Mouse (Mus musculus) limb, embryonic 13.5 days (tissue): ENCODE measurements at regions not wholly inside any gene's neighbourhood (a gene's known extent, or its start where the extent isn't known, plus 50 kb on each side); places are given as distances from the start of the nearest gene placed in this dataset.

ENCODE experiments used
- ATAC-seq: fragments of 200-750 bp; cut with Nextera tagmentation; 2 replicates; pipeline ENCODE4 v1.8.0; 2017; ENCODE audit warnings: low read depth, moderate number of reproducible peaks, moderate TSS enrichment; ENCODE audit not compliant: low FRiP score
- H3K27ac ChIP-seq: fragments of 300-500 bp; sonication (generic); 2 replicates; pipeline ENCODE4 v1.5.1; 2015; ENCODE audit warnings: inconsistent platforms, mild to moderate bottlenecking, moderate library complexity
- H3K27me3 ChIP-seq: fragments of 300-500 bp; sonication (generic); 2 replicates; pipeline ENCODE4 v1.6.1; 2015; ENCODE audit warnings: mild to moderate bottlenecking, inconsistent platforms
- H3K36me3 ChIP-seq: fragments of 300-500 bp; sonication (generic); 2 replicates; pipeline ENCODE4 v1.6.1; 2015; ENCODE audit warnings: inconsistent platforms, mild to moderate bottlenecking, moderate library complexity
- H3K4me1 ChIP-seq: fragments of 300-500 bp; sonication (generic); 2 replicates; pipeline ENCODE4 v1.6.1; 2015; ENCODE audit warnings: inconsistent platforms
- H3K4me2 ChIP-seq: fragments of 300-500 bp; sonication (generic); replicated peaks from 2 replicates; pipeline ENCODE4 v1.6.1; 2015; ENCODE audit warnings: inconsistent platforms, mild to moderate bottlenecking, moderate library complexity
- H3K4me3 ChIP-seq: fragments of 300-500 bp; sonication (generic); 2 replicates; pipeline ENCODE4 v1.5.1; 2015; ENCODE audit warnings: moderate library complexity, mild to moderate bottlenecking, inconsistent platforms
- H3K9ac ChIP-seq: fragments of 300-500 bp; sonication (generic); 2 replicates; pipeline ENCODE4 v1.6.1; 2015; ENCODE audit warnings: mild to moderate bottlenecking, inconsistent platforms
- H3K9me3 ChIP-seq: fragments of 300-500 bp; sonication (generic); 2 replicates; pipeline ENCODE4 v1.6.1; 2016; ENCODE audit warnings: inconsistent platforms
- WGBS: fragments of 180-500 bp; shearing (Covaris S2); methylation state at CpG from one replicate; pipeline ENCODE4 v1.1.7; 2015; 5-methylcytosine and 5-hydroxymethylcytosine counted together

- no peaks in the 10 kb centered on the region for H3K9me3 ChIP-seq
- ATAC-seq: no peak
- no peaks in the 10 kb centered on the region for H3K36me3 ChIP-seq
- H3K4me1 ChIP-seq: peaks cover 3% of the 10 kb centered on the region; the same call in 1 of the 2 replicates
- H3K9ac ChIP-seq: no peak overlapping the region
- H3K27me3 ChIP-seq: no peaks in the 10 kb centered on the region; the same call in 1 of the 2 replicates
- no peak overlapping the region for H3K4me2 ChIP-seq
- no peak overlapping the region for H3K4me3 ChIP-seq
- 77% methylated on average over 6 of the region's 6 CpGs for WGBS
- no peak overlapping the region for H3K27ac ChIP-seq
Measured at GRCm38 (mm10) chr19:52878812-52879502, 161.1 kb downstream of the Xpnpep1 start.

GRCm38 (mm10) chr19:52866635-52867034 lies 173.4 kb downstream of the Xpnpep1 start:
- 83% methylated on average over 1 of the region's 1 CpGs for WGBS
- no peak overlapping the region for H3K4me3 ChIP-seq
- H3K9ac ChIP-seq: no peak overlapping the region
- H3K27ac ChIP-seq: no peak overlapping the region
- H3K27me3 ChIP-seq: no peaks in the 10 kb centered on the region
- no peak overlapping the region for H3K4me2 ChIP-seq
- no peaks in the 10 kb centered on the region for H3K9me3 ChIP-seq
- H3K36me3 ChIP-seq: no peaks in the 10 kb centered on the region
- H3K4me1 ChIP-seq: peaks cover 5% of the 10 kb centered on the region
- no peak for ATAC-seq

GRCm38 (mm10) chr19:52861576-52861975 lies 178.4 kb downstream of the Xpnpep1 start:
- WGBS: 19% methylated on average over 9 of the region's 9 CpGs
- no peak overlapping the region for H3K9ac ChIP-seq
- no peaks in the 10 kb centered on the region for H3K36me3 ChIP-seq
- H3K9me3 ChIP-seq: no peaks in the 10 kb centered on the region
- no peaks in the 10 kb centered on the region for H3K27me3 ChIP-seq
- ATAC-seq: peak; percentile 24; the same call in 1 of the 2 replicates
- H3K4me3 ChIP-seq: no peak overlapping the region
- peaks cover 11% of the 10 kb centered on the region for H3K4me1 ChIP-seq
- peak overlapping the region; percentile 26 for H3K4me2 ChIP-seq
- H3K27ac ChIP-seq: no peak overlapping the region

GRCm38 (mm10) chr19:52854068-52854682 lies 185.8 kb downstream of the Xpnpep1 start:
- H3K36me3 ChIP-seq: no peaks in the 10 kb centered on the region
- no peak overlapping the region for H3K4me2 ChIP-seq
- H3K4me3 ChIP-seq: no peak overlapping the region
- peak overlapping the region; percentile 58 for H3K27ac ChIP-seq
- peak; percentile 93 for ATAC-seq
- H3K9ac ChIP-seq: no peak overlapping the region
- WGBS: 67% methylated on average over 7 of the region's 7 CpGs
- no peaks in the 10 kb centered on the region for H3K27me3 ChIP-seq
- H3K4me1 ChIP-seq: peaks cover 8% of the 10 kb centered on the region; the same call in 1 of the 2 replicates
- no peaks in the 10 kb centered on the region for H3K9me3 ChIP-seq

- no peaks in the 10 kb centered on the region for H3K27me3 ChIP-seq
- H3K4me2 ChIP-seq: no peak overlapping the region
- no peaks in the 10 kb centered on the region for H3K36me3 ChIP-seq
- H3K9ac ChIP-seq: no peak overlapping the region
- no peak for ATAC-seq
- H3K27ac ChIP-seq: no peak overlapping the region
- 0 out of 2 replicates have a peak, but pooled peaks cover 5% of the 10 kb centered on the region for H3K9me3 ChIP-seq
- H3K4me3 ChIP-seq: no peak overlapping the region
- H3K4me1 ChIP-seq: no peaks in the 10 kb centered on the region
- 87% methylated on average over 7 of the region's 7 CpGs for WGBS
Measured at GRCm38 (mm10) chr19:52816202-52816601, 223.8 kb downstream of the Xpnpep1 start.

GRCm38 (mm10) chr19:52812046-52812445 lies 228.0 kb downstream of the Xpnpep1 start:
- 84% methylated on average over 6 of the region's 6 CpGs for WGBS
- no peak overlapping the region for H3K27ac ChIP-seq
- no peaks in the 10 kb centered on the region for H3K36me3 ChIP-seq
- no peaks in the 10 kb centered on the region for H3K4me1 ChIP-seq
- no peaks in the 10 kb centered on the region for H3K9me3 ChIP-seq
- no peak overlapping the region for H3K4me2 ChIP-seq
- ATAC-seq: no peak
- H3K27me3 ChIP-seq: no peaks in the 10 kb centered on the region
- no peak overlapping the region for H3K9ac ChIP-seq
- H3K4me3 ChIP-seq: no peak overlapping the region

GRCm38 (mm10) chr19:52788802-52789201 lies 251.2 kb downstream of the Xpnpep1 start:
- 71% methylated on average over 3 of the region's 3 CpGs for WGBS
- Histone ChIP-seq H3K9me3 (no peaks in the 10 kb centered on the region), H3K36me3 (no peaks in the 10 kb centered on the region), H3K4me3 (no peak overlapping the region), H3K4me2 (no peak overlapping the region), H3K4me1 (no peaks in the 10 kb centered on the region), H3K27me3 (no peaks in the 10 kb centered on the region), H3K27ac (no peak overlapping the region), H3K9ac (no peak overlapping the region)
- ATAC-seq: no peak

- 86% methylated on average over 4 of the region's 4 CpGs for WGBS
- Histone ChIP-seq H3K4me2 (no peak overlapping the region), H3K4me3 (no peak overlapping the region), H3K36me3 (no peaks in the 10 kb centered on the region), H3K9ac (no peak overlapping the region), H3K4me1 (no peaks in the 10 kb centered on the region), H3K9me3 (peaks cover 8% of the 10 kb centered on the region; the same call in 1 of the 2 replicates), H3K27ac (no peak overlapping the region), H3K27me3 (no peaks in the 10 kb centered on the region)
- no peak for ATAC-seq
Measured at GRCm38 (mm10) chr19:52768761-52769388, 271.1 kb downstream of the Xpnpep1 start.

- H3K4me1 ChIP-seq: no peaks in the 10 kb centered on the region
- H3K4me2 ChIP-seq: no peak overlapping the region
- no peak for ATAC-seq
Measured at GRCm38 (mm10) chr19:52768117-52768516, 271.9 kb downstream of the Xpnpep1 start.

GRCm38 (mm10) chr19:52738946-52739345 lies 301.1 kb downstream of the Xpnpep1 start:
- 86% methylated on average over 9 of the region's 9 CpGs for WGBS
- H3K9me3 ChIP-seq: no peaks in the 10 kb centered on the region
- no peak overlapping the region for H3K9ac ChIP-seq
- H3K4me3 ChIP-seq: no peak overlapping the region
- H3K4me1 ChIP-seq: no peaks in the 10 kb centered on the region
- no peak for ATAC-seq
- H3K4me2 ChIP-seq: no peak overlapping the region
- H3K27ac ChIP-seq: no peak overlapping the region
- no peaks in the 10 kb centered on the region for H3K27me3 ChIP-seq
- no peaks in the 10 kb centered on the region for H3K36me3 ChIP-seq

More at GRCm38 (mm10) chr19:52768117-52768516, 271.9 kb downstream of the Xpnpep1 start:
- H3K27ac ChIP-seq: no peak overlapping the region
- H3K27me3 ChIP-seq: no peaks in the 10 kb centered on the region
- 81% methylated on average over 5 of the region's 5 CpGs for WGBS
- H3K9ac ChIP-seq: no peak overlapping the region
- H3K36me3 ChIP-seq: no peaks in the 10 kb centered on the region
- H3K9me3 ChIP-seq: peaks cover 8% of the 10 kb centered on the region; the same call in 1 of the 2 replicates
- no peak overlapping the region for H3K4me3 ChIP-seq

- H3K4me3 ChIP-seq: no peak overlapping the region
- no peak overlapping the region for H3K27ac ChIP-seq
- ATAC-seq: no peak
- H3K27me3 ChIP-seq: no peaks in the 10 kb centered on the region
- no peaks in the 10 kb centered on the region for H3K9me3 ChIP-seq
- H3K9ac ChIP-seq: no peak overlapping the region
- no peaks in the 10 kb centered on the region for H3K36me3 ChIP-seq
- no peak overlapping the region for H3K4me2 ChIP-seq
- 22% methylated on average over 1 of the region's 1 CpGs for WGBS
- no peaks in the 10 kb centered on the region; the same call in 1 of the 2 replicates for H3K4me1 ChIP-seq
Measured at GRCm38 (mm10) chr19:52721776-52722175, 318.2 kb downstream of the Xpnpep1 start.

GRCm38 (mm10) chr19:52715359-52715758 lies 324.7 kb downstream of the Xpnpep1 start:
- 26% methylated on average over 5 of the region's 5 CpGs for WGBS
- Histone ChIP-seq H3K36me3 (no peaks in the 10 kb centered on the region), H3K27ac (no peak overlapping the region), H3K9me3 (no peaks in the 10 kb centered on the region), H3K4me1 (0 out of 2 replicates have a peak, but pooled peaks cover 3% of the 10 kb centered on the region), H3K4me3 (no peak overlapping the region), H3K27me3 (no peaks in the 10 kb centered on the region), H3K9ac (no peak overlapping the region), H3K4me2 (no peak overlapping the region)
- ATAC-seq: no peak
